Mouse (Mus musculus) midbrain, embryonic 16.5 days (tissue): Measurements from ENCODE around the gene Wscd1. TPM values are rescaled to one million over a fixed set of nuclear protein-coding genes. Genes with fewer than 3 reads are reported as not detected.

Experiments used
- ATAC-seq: fragments of 200-750 bp; cut with Nextera tagmentation; 2 replicates; pipeline ENCODE4 v1.8.0; 2017; ENCODE audit warnings: moderate TSS enrichment
- H3K27ac ChIP-seq: fragments of 300-500 bp; sonication (generic); 2 replicates; pipeline ENCODE4 v1.5.1; 2014; ENCODE audit warnings: mild to moderate bottlenecking, low read length, mixed read lengths
- H3K27me3 ChIP-seq: fragments of 300-500 bp; sonication (generic); 2 replicates; pipeline ENCODE4 v1.6.1; 2014; ENCODE audit warnings: low read depth, low read length, mixed read lengths; ENCODE audit not compliant: control insufficient read depth, insufficient read depth
- H3K36me3 ChIP-seq: fragments of 300-500 bp; sonication (generic); 2 replicates; pipeline ENCODE4 v1.6.1; 2014; ENCODE audit warnings: mild to moderate bottlenecking, low read length, moderate library complexity, mixed read lengths; ENCODE audit not compliant: control insufficient read depth, insufficient read depth
- H3K4me1 ChIP-seq: fragments of 300-500 bp; sonication (generic); 2 replicates; pipeline ENCODE4 v1.6.1; 2014; ENCODE audit warnings: mild to moderate bottlenecking, low read length, mixed read lengths; ENCODE audit not compliant: control insufficient read depth, insufficient read depth
- H3K4me2 ChIP-seq: fragments of 300-500 bp; sonication (generic); 2 replicates; pipeline ENCODE4 v1.6.1; 2014; ENCODE audit warnings: mild to moderate bottlenecking, low read length, mixed read lengths
- H3K4me3 ChIP-seq: fragments of 300-500 bp; sonication (generic); 2 replicates; pipeline ENCODE4 v1.5.1; 2014; ENCODE audit warnings: low read depth, mild to moderate bottlenecking, low read length, moderate library complexity, mixed read lengths
- H3K9ac ChIP-seq: fragments of 300-500 bp; sonication (generic); 2 replicates; pipeline ENCODE4 v1.6.1; 2014; ENCODE audit warnings: low read depth, low read length, mixed read lengths
- H3K9me3 ChIP-seq: fragments of 300-500 bp; sonication (generic); replicated peaks from 2 replicates; pipeline ENCODE4 v1.6.1; 2014; ENCODE audit warnings: mild to moderate bottlenecking, low read length, mixed read lengths; ENCODE audit not compliant: control insufficient read depth, poor library complexity, severe bottlenecking
- WGBS: fragments of 180-500 bp; shearing (Covaris S2); extraction: QIAGEN DNeasy Blood & Tissue Kit; methylation state at CpG from one replicate; pipeline ENCODE4 v1.1.7; 2014; 5-methylcytosine and 5-hydroxymethylcytosine counted together
- polyA plus RNA-seq: library from polyadenylated mRNA; unstranded; fragments of >200 nt; fragmentation: Nextera tagmentation; extraction: Ambion mirVana; gene quantifications from 2 replicates; pipeline ENCODE4 v1.2.1, GENCODE M21; 2015

Wscd1 gene
- polyA plus RNA-seq, 1 experiment from 2014 or later = 86.3 TPM

GRCm38 (mm10) chr11:71751174-71751611 lies 1.5 kb downstream of the Wscd1 start:
- Histone ChIP-seq H3K4me3 (peak overlapping the region; percentile 86), H3K4me2 (peak overlapping the region; percentile 78), H3K9ac (peak overlapping the region; percentile 93), H3K27me3 (no peaks in the 10 kb centered on the region), H3K36me3 (no peaks in the 10 kb centered on the region), H3K9me3 (no peaks in the 10 kb centered on the region), H3K27ac (peak overlapping the region; percentile 84), H3K4me1 (peaks cover 33% of the 10 kb centered on the region)
- ATAC-seq = peak; percentile 54
- 0% methylated on average over 41 of the region's 41 CpGs for WGBS

GRCm38 (mm10) chr11:71751689-71752088 lies 2.0 kb downstream of the Wscd1 start:
- peak overlapping the region; percentile 86 for H3K4me3 ChIP-seq
- H3K27ac ChIP-seq = peak overlapping the region; percentile 84
- H3K4me1 ChIP-seq = peaks cover 33% of the 10 kb centered on the region
- H3K4me2 ChIP-seq = peak overlapping the region; percentile 78
- H3K9me3 ChIP-seq = no peaks in the 10 kb centered on the region
- peak overlapping the region; percentile 93 for H3K9ac ChIP-seq
- H3K27me3 ChIP-seq = no peaks in the 10 kb centered on the region
- 8% methylated on average over 12 of the region's 12 CpGs for WGBS
- ATAC-seq = no peak
- H3K36me3 ChIP-seq = no peaks in the 10 kb centered on the region

- H3K9me3 ChIP-seq = no peaks in the 10 kb centered on the region
- peaks cover 38% of the 10 kb centered on the region for H3K4me1 ChIP-seq
- H3K4me2 ChIP-seq = peak overlapping the region; percentile 78
- H3K27me3 ChIP-seq = no peaks in the 10 kb centered on the region
- WGBS = 50% methylated on average over 3 of the region's 3 CpGs
- peak overlapping the region; percentile 93; the same call in 1 of the 2 replicates for H3K9ac ChIP-seq
- H3K27ac ChIP-seq = no peak overlapping the region
- no peak for ATAC-seq
- H3K4me3 ChIP-seq = peak overlapping the region; percentile 86
- no peaks in the 10 kb centered on the region for H3K36me3 ChIP-seq
Measured at GRCm38 (mm10) chr11:71752626-71753025, 2.9 kb downstream of the Wscd1 start.

- H3K4me3 ChIP-seq = no peak overlapping the region
- H3K9me3 ChIP-seq = no peaks in the 10 kb centered on the region
- WGBS = 50% methylated on average over 2 of the region's 2 CpGs
- H3K27ac ChIP-seq = 0 out of 2 replicates have a peak overlapping the region, but pooled peaks have one; percentile 36
- 0 out of 2 replicates have a peak overlapping the region, but pooled peaks have one; percentile 10 for H3K9ac ChIP-seq
- H3K4me2 ChIP-seq = peak overlapping the region; percentile 30
- no peaks in the 10 kb centered on the region for H3K27me3 ChIP-seq
- H3K36me3 ChIP-seq = peaks cover 1% of the 10 kb centered on the region; the same call in 1 of the 2 replicates
- H3K4me1 ChIP-seq = peaks cover 47% of the 10 kb centered on the region
- no peak for ATAC-seq
Measured at GRCm38 (mm10) chr11:71755115-71755514, 5.4 kb downstream of the Wscd1 start.

- ATAC-seq = no peak
- Histone ChIP-seq H3K4me1 (peaks cover 44% of the 10 kb centered on the region), H3K9ac (no peak overlapping the region), H3K36me3 (peaks cover 4% of the 10 kb centered on the region; the same call in 1 of the 2 replicates), H3K27me3 (no peaks in the 10 kb centered on the region), H3K4me3 (no peak overlapping the region), H3K9me3 (no peaks in the 10 kb centered on the region), H3K27ac (no peak overlapping the region), H3K4me2 (no peak overlapping the region)
- 20% methylated on average over 3 of the region's 3 CpGs for WGBS
Measured at GRCm38 (mm10) chr11:71756325-71756724, 6.6 kb downstream of the Wscd1 start.

GRCm38 (mm10) chr11:71758211-71759110 lies 8.7 kb downstream of the Wscd1 start:
- ATAC-seq = peak; percentile 90
- Histone ChIP-seq H3K36me3 (peaks cover 4% of the 10 kb centered on the region; the same call in 1 of the 2 replicates), H3K4me3 (no peak overlapping the region), H3K4me2 (peak overlapping the region; percentile 9; the same call in 1 of the 2 replicates), H3K27ac (peak overlapping the region; percentile 67), H3K9ac (peak overlapping the region; percentile 17), H3K4me1 (peaks cover 37% of the 10 kb centered on the region), H3K27me3 (no peaks in the 10 kb centered on the region), H3K9me3 (no peaks in the 10 kb centered on the region)
- 14% methylated on average over 21 of the region's 21 CpGs for WGBS

- no peak overlapping the region for H3K4me2 ChIP-seq
- no peaks in the 10 kb centered on the region for H3K9me3 ChIP-seq
- no peak overlapping the region for H3K4me3 ChIP-seq
- peaks cover 24% of the 10 kb centered on the region for H3K4me1 ChIP-seq
- no peak overlapping the region for H3K27ac ChIP-seq
- 84% methylated on average over 9 of the region's 9 CpGs for WGBS
- H3K9ac ChIP-seq = no peak overlapping the region
- H3K27me3 ChIP-seq = no peaks in the 10 kb centered on the region
- peaks cover 4% of the 10 kb centered on the region; the same call in 1 of the 2 replicates for H3K36me3 ChIP-seq
- no peak for ATAC-seq
Measured at GRCm38 (mm10) chr11:71760991-71761390, 11.3 kb downstream of the Wscd1 start.

GRCm38 (mm10) chr11:71763154-71763553 lies 13.4 kb downstream of the Wscd1 start:
- H3K4me3 ChIP-seq = no peak overlapping the region
- H3K36me3 ChIP-seq = peaks cover 4% of the 10 kb centered on the region; the same call in 1 of the 2 replicates
- H3K4me2 ChIP-seq = no peak overlapping the region
- H3K4me1 ChIP-seq = peaks cover 13% of the 10 kb centered on the region
- ATAC-seq = no peak
- H3K27me3 ChIP-seq = no peaks in the 10 kb centered on the region
- H3K9me3 ChIP-seq = no peaks in the 10 kb centered on the region
- peak overlapping the region; percentile 56 for H3K27ac ChIP-seq
- H3K9ac ChIP-seq = no peak overlapping the region
- WGBS = 15% methylated on average over 5 of the region's 5 CpGs
